ENCODE assay signal across 14 mouse cellular contexts in genomic region chr5:27679151-27679550, GRCm38 (mm10).
"Had no signal": no experiment of that assay in that cellular context is flagged by ENCODE, and none has a peak within 500 bp of the region (broad histone marks: within the 10 kb centered on the region; RNA-seq: fewer than 3 reads in every experiment).

No protein-coding gene starts in this region.

- H3K4me3 ChIP-seq: kidney, embryonic 15.5 days; left cerebral cortex, adult 2 months; limb, embryonic 10.5 days; midbrain, embryonic 13.5 days; myocyte; neural tube, embryonic 15.5 days had no signal

- ATAC-seq: lung, postnatal 0 days; midbrain, embryonic 13.5 days had no signal

- H3K9me3 ChIP-seq: kidney, embryonic 15.5 days; limb, embryonic 10.5 days; midbrain, embryonic 13.5 days; neural tube, embryonic 15.5 days had no signal

- H3K27me3 ChIP-seq: kidney, embryonic 15.5 days; midbrain, embryonic 13.5 days; neural tube, embryonic 15.5 days had no signal

- DNase-seq: kidney, adult 2 months; kidney, postnatal 14 days; lung, adult 2 months; lung, postnatal 36 days; thymus, adult 18-20 months; thymus, postnatal 25 days had no signal

- H3K9ac ChIP-seq: kidney, embryonic 15.5 days; liver, embryonic 14.5 days; midbrain, embryonic 13.5 days; neural tube, embryonic 15.5 days had no signal

- H3K4me2 ChIP-seq: kidney, embryonic 15.5 days; midbrain, embryonic 13.5 days; neural tube, embryonic 15.5 days had no signal

- H3K4me1 ChIP-seq: kidney, embryonic 15.5 days; limb, embryonic 10.5 days; midbrain, embryonic 13.5 days had no signal

- H3K27ac ChIP-seq: kidney, embryonic 15.5 days; left cerebral cortex, adult 2 months; limb, embryonic 10.5 days; liver, embryonic 14.5 days; midbrain, embryonic 13.5 days; neural tube, embryonic 15.5 days had no signal

- H3K36me3 ChIP-seq: kidney, embryonic 15.5 days; limb, embryonic 10.5 days had no signal
